Mouse (Mus musculus) ovary, adult 18-20 months (tissue): Measurements from ENCODE around the gene Gm20792.
"Not testable (repeated sequence)": the region's sequence is repeated elsewhere in the genome, so short reads cannot be mapped to it uniquely, and the experiment has no call there.

ENCODE experiments used
- DNase-seq: peaks from one replicate; pipeline ENCODE4 v3.0.0; 2022; ENCODE audit warnings: low spot score, mixed read lengths

The Gm20792 gene

DNA sequence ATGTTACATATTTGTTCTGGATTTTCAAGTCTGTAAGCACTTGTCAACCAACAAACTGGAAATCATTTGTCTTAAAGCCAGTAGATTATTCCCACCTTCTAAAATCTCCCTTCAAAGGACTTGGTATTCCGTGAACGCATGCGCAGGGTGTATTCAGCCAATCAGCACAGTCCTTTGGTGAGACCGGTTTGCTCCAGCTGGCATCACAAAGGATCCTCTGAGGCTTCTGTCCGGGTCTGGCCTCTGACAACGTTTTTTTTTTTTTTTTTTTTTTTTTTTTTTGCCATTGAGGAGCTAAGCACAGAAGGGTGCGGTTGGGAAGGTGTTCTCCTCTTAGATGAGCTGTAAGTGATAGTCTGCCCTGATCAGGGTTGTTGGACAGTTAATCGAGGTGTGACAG is at the start of gene Gm20792:
Gene Gm20792 (plus strand): TSS at position 301 of the 400 bp plus-strand sequence.
- DNase-seq = not testable (repeated sequence)
